Mouse (Mus musculus) ES-E14 (cell line): Measurements from ENCODE around the gene Gpsm3. TPM values are rescaled to one million over a fixed set of nuclear protein-coding genes. Genes with fewer than 3 reads are reported as not detected.

Experiments
- DNase-seq: peaks from one replicate; pipeline ENCODE4 v3.0.0-alpha.2; 2013; ENCODE audit warnings: low read depth, low spot score
- H3K27ac ChIP-seq: 2 replicates; pipeline ENCODE4 v1.5.1; 2012; ENCODE audit warnings: low read depth, mild to moderate bottlenecking, low read length, moderate library complexity, mixed read lengths; ENCODE audit not compliant: poor library complexity, insufficient read depth, severe bottlenecking
- H3K36me3 ChIP-seq: 2 replicates; pipeline ENCODE4 v1.6.1; 2012; ENCODE audit warnings: mild to moderate bottlenecking, low read length, moderate library complexity, mixed read lengths; ENCODE audit not compliant: control insufficient read depth, poor library complexity, insufficient read depth, severe bottlenecking
- H3K4me1 ChIP-seq, 2 experiments: fragments of 150-350 bp in 1 of 2; sonication (generic) in 1 of 2; 2 replicates each; pipeline ENCODE4 v1.6.1; 2012; ENCODE audit warnings: low read length in 2 of 2, mild to moderate bottlenecking in 1 of 2, mixed read lengths in 1 of 2; ENCODE audit not compliant: control insufficient read depth in 2 of 2, insufficient read depth in 2 of 2, poor library complexity in 1 of 2
- H3K4me3 ChIP-seq, 2 experiments: fragments of 150-350 bp in 1 of 2; sonication (generic) in 1 of 2; 2 replicates each; pipeline ENCODE4 v1.5.1; 2012; ENCODE audit warnings: low read length in 2 of 2, low read depth in 1 of 2, mild to moderate bottlenecking in 1 of 2, mixed read lengths in 1 of 2; ENCODE audit not compliant: insufficient read depth in 1 of 2, poor library complexity in 1 of 2, severe bottlenecking in 1 of 2
- H3K9ac ChIP-seq: 2 replicates; pipeline ENCODE4 v1.6.1; 2012; ENCODE audit warnings: low read depth, mild to moderate bottlenecking, low read length, mixed read lengths; ENCODE audit not compliant: poor library complexity, insufficient read depth, severe bottlenecking
- H3K9me3 ChIP-seq: fragments of 150-350 bp; sonication (generic); 2 replicates; pipeline ENCODE4 v1.6.1; 2012; ENCODE audit warnings: low read depth, mild to moderate bottlenecking, low read length; ENCODE audit not compliant: control insufficient read depth, insufficient read depth
- CHD2 ChIP-seq: IDR thresholded peaks from 2 replicates; pipeline ENCODE4 v1.6.1; 2014; ENCODE audit warnings: mild to moderate bottlenecking, low read depth, low read length, inconsistent platforms
- HCFC1 ChIP-seq: IDR thresholded peaks from 2 replicates; pipeline ENCODE4 v1.6.1; 2012; ENCODE audit warnings: low read length, inconsistent platforms, borderline replicate concordance; ENCODE audit not compliant: insufficient read depth
- MAFK ChIP-seq: IDR thresholded peaks from 2 replicates; pipeline ENCODE4 v1.6.1; 2014; ENCODE audit warnings: mild to moderate bottlenecking, low read depth, low read length, inconsistent platforms; ENCODE audit not compliant: insufficient read depth
- ZC3H11A ChIP-seq: IDR thresholded peaks from 2 replicates; pipeline ENCODE4 v1.6.1; 2012; ENCODE audit warnings: low read depth, mild to moderate bottlenecking, inconsistent platforms, low read length, borderline replicate concordance
- ZNF384 ChIP-seq: IDR thresholded peaks from 2 replicates; pipeline ENCODE4 v1.6.1; 2012; ENCODE audit warnings: low read depth, low read length, inconsistent platforms
- in situ Hi-C, 2 experiments: fragments of 600-800 bp; cut with MboI; formaldehyde crosslinking; loops; one replicate each; pipeline ENCODE4 v1.15.1; 2025; ENCODE audit warnings: low sequenced_read_pairs in 2 of 2, inconsistent platforms in 1 of 2; ENCODE audit not compliant: unreplicated experiment in 2 of 2
- total RNA-seq: library from RNA; depleted of rRNA; stranded (reverse); fragments of 300-350 nt; gene quantifications from 2 replicates; pipeline ENCODE4 v1.2.3, GENCODE M21; 2012

Gene Gpsm3
- total RNA-seq, 1 experiment: 5.8 TPM

GRCm38 (mm10) chr17:34549843-34550242 is 39.8 kb upstream of the Gpsm3 start:
- Histone ChIP-seq H3K9ac (no peak overlapping the region), H3K4me3 (no peak overlapping the region), H3K27ac (no peak overlapping the region), H3K36me3 (peaks cover 2% of the 10 kb centered on the region; the same call in 1 of the 2 replicates), H3K4me1 (no peaks in the 10 kb centered on the region), H3K9me3 (no peaks in the 10 kb centered on the region)
- in situ Hi-C loops: no loop called here
- DNase-seq: no peak
- no peak for TF ChIP-seq ZC3H11A
- TF ChIP-seq MAFK: no peak
- no peak for TF ChIP-seq ZNF384
- no peak for TF ChIP-seq CHD2
- no peak for TF ChIP-seq HCFC1

- in situ Hi-C loops: no loop called here
- Histone ChIP-seq H3K9me3 (no peaks in the 10 kb centered on the region), H3K27ac (no peak overlapping the region), H3K4me3 (no peak overlapping the region), H3K36me3 (no peaks in the 10 kb centered on the region), H3K4me1 (peaks cover 0 to 2% of the 10 kb centered on the region in 2 experiments; a peak in 1 of 4 replicates), H3K9ac (no peak overlapping the region)
- TF ChIP-seq ZC3H11A: no peak
- no peak for TF ChIP-seq MAFK
- TF ChIP-seq HCFC1: no peak
- TF ChIP-seq ZNF384: no peak
- no peak for TF ChIP-seq CHD2
- DNase-seq: peak; percentile 65
Measured at GRCm38 (mm10) chr17:34555483-34555882, 34.1 kb upstream of the Gpsm3 start.

GRCm38 (mm10) chr17:34556406-34556805 is 33.2 kb upstream of the Gpsm3 start:
- Histone ChIP-seq H3K27ac (no peak overlapping the region), H3K4me3 (no peak overlapping the region)
- in situ Hi-C loops: no loop called here

GRCm38 (mm10) chr17:34557411-34557810 is 32.2 kb upstream of the Gpsm3 start:
- TF ChIP-seq CHD2 (no peak), ZNF384 (no peak), ZC3H11A (no peak)
- DNase-seq: no peak
- Histone ChIP-seq H3K36me3 (no peaks in the 10 kb centered on the region), H3K9me3 (no peaks in the 10 kb centered on the region), H3K4me3 (no peak overlapping the region), H3K4me1 (peaks cover 7 to 14% of the 10 kb centered on the region in 2 experiments), H3K9ac (no peak overlapping the region), H3K27ac (no peak overlapping the region)
- in situ Hi-C loops: no loop called here

More at GRCm38 (mm10) chr17:34556406-34556805, 33.2 kb upstream of the Gpsm3 start:
- Histone ChIP-seq H3K36me3 (no peaks in the 10 kb centered on the region), H3K9me3 (no peaks in the 10 kb centered on the region), H3K4me1 (peaks cover 1 to 8% of the 10 kb centered on the region in 2 experiments), H3K9ac (no peak overlapping the region)
- TF ChIP-seq HCFC1: no peak
- TF ChIP-seq MAFK: no peak
- no peak for TF ChIP-seq CHD2
- no peak for TF ChIP-seq ZC3H11A
- no peak for TF ChIP-seq ZNF384
- DNase-seq: no peak

- Histone ChIP-seq H3K4me3 (no peak overlapping the region), H3K9ac (no peak overlapping the region), H3K36me3 (no peaks in the 10 kb centered on the region), H3K27ac (no peak overlapping the region), H3K9me3 (no peaks in the 10 kb centered on the region), H3K4me1 (peaks cover 12 to 22% of the 10 kb centered on the region in 2 experiments)
- TF ChIP-seq MAFK (no peak), ZNF384 (no peak), CHD2 (no peak), ZC3H11A (no peak), HCFC1 (no peak)
- DNase-seq: no peak
- in situ Hi-C loops: no loop called here
Measured at GRCm38 (mm10) chr17:34559116-34559515, 30.5 kb upstream of the Gpsm3 start.
